Mouse (Mus musculus) megakaryocyte-erythroid progenitor cell, adult 5-6 weeks (primary cell): ENCODE results near the gene Dlgap1. TPM values are rescaled to one million over a fixed set of nuclear protein-coding genes. Genes with fewer than 3 reads are reported as not detected.
A peak's percentile ranks its signal among the peaks of the same experiment; 100 is the strongest.

Source experiments
- ATAC-seq: replicated peaks from 2 replicates; pipeline ENCODE4 v1.8.0; 2016; ENCODE audit warnings: mild to moderate bottlenecking, inconsistent platforms; ENCODE audit not compliant: severe bottlenecking, poor library complexity, low FRiP score, low TSS enrichment
- total RNA-seq, 2 experiments: library from RNA; stranded (forward) in 1 of 2; stranded (reverse) in 1 of 2; fragments of 200-1000, 215-1000 nt in 1 of 2; fragments of >200 nt in 1 of 2; fragmentation: Nextera tagmentation in 1 of 2; gene quantifications; 2 replicates each; pipeline ENCODE4 v1.2.3; 2014 to 2017

Dlgap1 gene
- total RNA-seq, 2 experiments from 2014 or later, result not detected

GRCm38 (mm10) chr17:70673985-70674384, 705.1 kb downstream of the Dlgap1 start:
- ATAC-seq, result no peak

GRCm38 (mm10) chr17:70676522-70676921, 707.6 kb downstream of the Dlgap1 start:
- ATAC-seq, result no peak

GRCm38 (mm10) chr17:70683561-70684167, 714.8 kb downstream of the Dlgap1 start:
- peak; percentile 75 for ATAC-seq

- ATAC-seq, result no peak
Measured at GRCm38 (mm10) chr17:70690174-70690573, 721.3 kb downstream of the Dlgap1 start.

GRCm38 (mm10) chr17:70690598-70690997, 721.7 kb downstream of the Dlgap1 start:
- ATAC-seq, result no peak

GRCm38 (mm10) chr17:70706976-70707818, 738.3 kb downstream of the Dlgap1 start:
- peak; percentile 90 for ATAC-seq

- no peak for ATAC-seq
Measured at GRCm38 (mm10) chr17:70707819-70708140, 738.9 kb downstream of the Dlgap1 start.

- ATAC-seq, result no peak
Measured at GRCm38 (mm10) chr17:70709545-70709944, 740.7 kb downstream of the Dlgap1 start.

GRCm38 (mm10) chr17:70713470-70713869, 744.6 kb downstream of the Dlgap1 start:
- ATAC-seq, result no peak

- no peak for ATAC-seq
Measured at GRCm38 (mm10) chr17:70719684-70720324, 750.9 kb downstream of the Dlgap1 start.

GRCm38 (mm10) chr17:70720766-70721165, 751.9 kb downstream of the Dlgap1 start:
- ATAC-seq, result no peak

- 0 out of 2 replicates have a peak, but pooled peaks have one; percentile 30 for ATAC-seq
Measured at GRCm38 (mm10) chr17:70722146-70722545, 753.3 kb downstream of the Dlgap1 start.

GRCm38 (mm10) chr17:70728719-70729281, 759.9 kb downstream of the Dlgap1 start:
- ATAC-seq, result peak; percentile 50

GRCm38 (mm10) chr17:70734728-70735127, 765.9 kb downstream of the Dlgap1 start:
- ATAC-seq, result no peak

GRCm38 (mm10) chr17:70735396-70735795, 766.5 kb downstream of the Dlgap1 start:
- ATAC-seq, result no peak

GRCm38 (mm10) chr17:70737424-70737823, 768.6 kb downstream of the Dlgap1 start:
- ATAC-seq, result peak; percentile 48; the same call in 1 of the 2 replicates

- peak; percentile 74; the same call in 1 of the 2 replicates for ATAC-seq
Measured at GRCm38 (mm10) chr17:70738168-70738854, 769.4 kb downstream of the Dlgap1 start.

- ATAC-seq, result no peak
Measured at GRCm38 (mm10) chr17:70739346-70739745, 770.5 kb downstream of the Dlgap1 start.

- no peak for ATAC-seq
Measured at GRCm38 (mm10) chr17:70741696-70742095, 772.8 kb downstream of the Dlgap1 start.
